Mouse (Mus musculus): ENCODE results near the gene Zmat5. TPM values are rescaled to one million over a fixed set of nuclear protein-coding genes. Genes with fewer than 3 reads are reported as not detected.

Zmat5 gene
- polyA plus RNA-seq, 1 experiment from 2014 or later = 51.7 TPM

- DNase-seq (ENCODE audit: low spot score) = no peak
- H3K27me3 ChIP-seq (replicated peaks; ENCODE audit: control insufficient read depth, insufficient read depth, low read length) = no peaks in the 10 kb centered on the region
Observed at GRCm38 (mm10) chr11:4716530-4717236, 12.2 kb downstream of the Zmat5 start.

DNA sequence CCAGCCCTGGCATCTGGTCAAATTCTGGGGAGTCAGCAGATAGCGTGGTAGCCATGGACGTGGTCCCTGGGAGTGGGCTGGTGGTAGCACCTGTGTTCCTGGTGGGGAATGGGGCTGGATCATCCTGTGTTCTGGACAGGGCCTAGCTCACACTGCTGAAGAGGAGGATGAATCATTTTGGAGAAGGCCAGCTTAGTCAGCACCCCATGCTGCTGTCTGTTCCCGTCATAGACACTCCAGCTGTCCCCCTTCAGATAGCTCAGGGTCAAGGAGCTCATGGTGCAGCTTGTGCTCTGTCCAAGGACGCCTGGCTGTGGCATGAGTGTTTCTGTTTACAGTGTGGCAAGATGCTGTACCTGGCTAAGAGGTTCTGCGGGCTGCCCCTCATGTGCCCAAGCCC, 14.1 kb downstream of the Zmat5 start:
- DNase-seq (ENCODE audit: low spot score) (no peak), ATAC-seq (ENCODE audit: low read depth) (no peak)
- WGBS = 85% methylated on average over 5 of the region's 5 CpGs
- Histone ChIP-seq H3K27me3 (replicated peaks; ENCODE audit: control insufficient read depth, insufficient read depth, low read length) (no peaks in the 10 kb centered on the region), H3K36me3 (ENCODE audit: control insufficient read depth, insufficient read depth, low read length) (peaks cover 8% of the 10 kb centered on the region; the same call in 1 of the 2 replicates), H3K9me3 (ENCODE audit: control insufficient read depth, low read length) (no peaks in the 10 kb centered on the region), H3K4me2 (ENCODE audit: low read depth, low read length) (no peak overlapping the region), H3K9ac (ENCODE audit: low read depth, low read length) (no peak overlapping the region), H3K4me3 (ENCODE audit: low read depth, low read length) (no peak overlapping the region), H3K27ac (replicated peaks; ENCODE audit: low read depth, low read length) (no peak overlapping the region), H3K4me1 (ENCODE audit: control insufficient read depth, insufficient read depth, low read length) (no peaks in the 10 kb centered on the region; the same call in 1 of the 2 replicates)

More at GRCm38 (mm10) chr11:4716530-4717236, 12.2 kb downstream of the Zmat5 start:
- Histone ChIP-seq H3K4me2 (ENCODE audit: low read depth, low read length) (no peak overlapping the region), H3K9ac (ENCODE audit: low read depth, low read length) (no peak overlapping the region), H3K4me1 (ENCODE audit: control insufficient read depth, insufficient read depth, low read length) (no peaks in the 10 kb centered on the region; the same call in 1 of the 2 replicates), H3K4me3 (ENCODE audit: low read depth, low read length) (no peak overlapping the region), H3K27ac (replicated peaks; ENCODE audit: low read depth, low read length) (no peak overlapping the region), H3K36me3 (ENCODE audit: control insufficient read depth, insufficient read depth, low read length) (no peaks in the 10 kb centered on the region), H3K9me3 (ENCODE audit: control insufficient read depth, low read length) (no peaks in the 10 kb centered on the region)
- 82% methylated on average over 5 of the region's 5 CpGs for WGBS
- ATAC-seq (ENCODE audit: low read depth) = no peak

DNA sequence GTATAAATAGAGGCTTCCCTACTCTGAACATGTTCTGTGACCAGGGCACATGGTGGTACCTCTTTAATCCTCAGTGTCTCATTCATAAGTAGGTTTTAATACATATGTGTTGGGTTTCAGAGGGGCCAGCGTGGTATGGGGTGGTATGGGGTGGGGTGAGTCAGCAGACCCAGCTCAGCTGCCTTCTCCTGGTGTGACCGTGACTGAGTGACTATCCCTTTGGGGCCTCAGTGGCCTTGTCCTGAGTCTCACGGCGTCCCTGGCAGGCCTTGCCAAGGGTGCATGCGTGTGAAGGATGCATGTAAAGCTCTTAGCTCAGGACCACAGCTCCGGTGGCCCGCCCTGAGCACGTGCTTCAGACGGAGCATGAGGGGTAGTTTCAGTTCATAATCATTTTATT, 15.5 kb downstream of the Zmat5 start:
- ATAC-seq (ENCODE audit: low read depth) (no peak), DNase-seq (ENCODE audit: low spot score) (no peak)
- H3K4me2 ChIP-seq (ENCODE audit: low read depth, low read length) = no peak overlapping the region
- H3K27me3 ChIP-seq (replicated peaks; ENCODE audit: control insufficient read depth, insufficient read depth, low read length) = no peaks in the 10 kb centered on the region
- H3K9ac ChIP-seq (ENCODE audit: low read depth, low read length) = no peak overlapping the region
- no peaks in the 10 kb centered on the region; the same call in 1 of the 2 replicates for H3K4me1 ChIP-seq (ENCODE audit: control insufficient read depth, insufficient read depth, low read length)
- no peak overlapping the region for H3K4me3 ChIP-seq (ENCODE audit: low read depth, low read length)
- no peak overlapping the region for H3K27ac ChIP-seq (replicated peaks; ENCODE audit: low read depth, low read length)
- 80% methylated on average over 9 of the region's 9 CpGs for WGBS
- H3K9me3 ChIP-seq (ENCODE audit: control insufficient read depth, low read length) = no peaks in the 10 kb centered on the region
- peaks cover 16% of the 10 kb centered on the region for H3K36me3 ChIP-seq (ENCODE audit: control insufficient read depth, insufficient read depth, low read length)

- DNase-seq (ENCODE audit: low spot score) = no peak
- peaks cover 16% of the 10 kb centered on the region for H3K36me3 ChIP-seq (ENCODE audit: control insufficient read depth, insufficient read depth, low read length)
- WGBS = 68% methylated on average over 11 of the region's 11 CpGs
- no peaks in the 10 kb centered on the region; the same call in 1 of the 2 replicates for H3K4me1 ChIP-seq (ENCODE audit: control insufficient read depth, insufficient read depth, low read length)
- H3K4me3 ChIP-seq (ENCODE audit: low read depth, low read length) = no peak overlapping the region
- no peak overlapping the region for H3K4me2 ChIP-seq (ENCODE audit: low read depth, low read length)
- no peaks in the 10 kb centered on the region for H3K27me3 ChIP-seq (replicated peaks; ENCODE audit: control insufficient read depth, insufficient read depth, low read length)
- no peak overlapping the region for H3K27ac ChIP-seq (replicated peaks; ENCODE audit: low read depth, low read length)
- H3K9ac ChIP-seq (ENCODE audit: low read depth, low read length) = no peak overlapping the region
- ATAC-seq (ENCODE audit: low read depth) = no peak
- H3K9me3 ChIP-seq (ENCODE audit: control insufficient read depth, low read length) = no peaks in the 10 kb centered on the region
Observed at GRCm38 (mm10) chr11:4720393-4720792, 15.9 kb downstream of the Zmat5 start.

- Histone ChIP-seq H3K4me1 (ENCODE audit: control insufficient read depth, insufficient read depth, low read length) (no peaks in the 10 kb centered on the region; the same call in 1 of the 2 replicates), H3K9me3 (ENCODE audit: control insufficient read depth, low read length) (no peaks in the 10 kb centered on the region), H3K36me3 (ENCODE audit: control insufficient read depth, insufficient read depth, low read length) (peaks cover 16% of the 10 kb centered on the region), H3K27ac (replicated peaks; ENCODE audit: low read depth, low read length) (no peak overlapping the region), H3K27me3 (replicated peaks; ENCODE audit: control insufficient read depth, insufficient read depth, low read length) (no peaks in the 10 kb centered on the region), H3K4me3 (ENCODE audit: low read depth, low read length) (no peak overlapping the region), H3K9ac (ENCODE audit: low read depth, low read length) (no peak overlapping the region), H3K4me2 (ENCODE audit: low read depth, low read length) (no peak overlapping the region)
- WGBS = 45% methylated on average over 7 of the region's 7 CpGs
- ATAC-seq (ENCODE audit: low read depth) = no peak
- no peak for DNase-seq (ENCODE audit: low spot score)
Observed at GRCm38 (mm10) chr11:4720900-4721580, 16.6 kb downstream of the Zmat5 start.

DNA sequence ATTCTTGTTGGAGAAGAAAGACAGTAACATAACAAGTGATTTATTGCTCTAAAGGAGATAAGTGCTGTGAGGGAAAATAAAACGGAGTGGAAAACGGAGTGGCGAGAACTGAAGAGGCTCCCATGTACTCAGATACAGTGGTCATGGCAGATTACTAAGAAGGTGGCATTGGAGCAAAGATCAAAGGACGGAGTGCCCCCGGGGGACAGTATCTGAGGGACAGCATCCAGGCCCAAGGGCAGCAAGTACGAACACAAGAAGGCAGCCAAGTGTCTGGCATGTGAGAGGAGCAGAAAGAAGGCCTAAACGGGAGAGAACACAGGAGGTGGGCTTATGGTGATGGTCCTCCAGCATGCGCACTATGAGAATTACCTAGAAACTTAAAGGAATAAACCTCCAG, 17.2 kb downstream of the Zmat5 start:
- Histone ChIP-seq H3K27ac (replicated peaks; ENCODE audit: low read depth, low read length) (no peak overlapping the region), H3K4me3 (ENCODE audit: low read depth, low read length) (no peak overlapping the region)
- WGBS = 85% methylated on average over 8 of the region's 8 CpGs

GRCm38 (mm10) chr11:4729603-4730002, 25.1 kb downstream of the Zmat5 start:
- ATAC-seq (ENCODE audit: low read depth) = peak; percentile 19; the same call in 1 of the 2 replicates
- 54% methylated on average over 10 of the region's 12 CpGs for WGBS

More for the DNA sequence above, 17.2 kb downstream of the Zmat5 start:
- Histone ChIP-seq H3K9ac (ENCODE audit: low read depth, low read length) (no peak overlapping the region), H3K4me2 (ENCODE audit: low read depth, low read length) (no peak overlapping the region), H3K27me3 (replicated peaks; ENCODE audit: control insufficient read depth, insufficient read depth, low read length) (no peaks in the 10 kb centered on the region), H3K9me3 (ENCODE audit: control insufficient read depth, low read length) (no peaks in the 10 kb centered on the region), H3K4me1 (ENCODE audit: control insufficient read depth, insufficient read depth, low read length) (no peaks in the 10 kb centered on the region; the same call in 1 of the 2 replicates), H3K36me3 (ENCODE audit: control insufficient read depth, insufficient read depth, low read length) (peaks cover 16% of the 10 kb centered on the region)
- DNase-seq (ENCODE audit: low spot score) = no peak
- ATAC-seq (ENCODE audit: low read depth) = no peak

DNA sequence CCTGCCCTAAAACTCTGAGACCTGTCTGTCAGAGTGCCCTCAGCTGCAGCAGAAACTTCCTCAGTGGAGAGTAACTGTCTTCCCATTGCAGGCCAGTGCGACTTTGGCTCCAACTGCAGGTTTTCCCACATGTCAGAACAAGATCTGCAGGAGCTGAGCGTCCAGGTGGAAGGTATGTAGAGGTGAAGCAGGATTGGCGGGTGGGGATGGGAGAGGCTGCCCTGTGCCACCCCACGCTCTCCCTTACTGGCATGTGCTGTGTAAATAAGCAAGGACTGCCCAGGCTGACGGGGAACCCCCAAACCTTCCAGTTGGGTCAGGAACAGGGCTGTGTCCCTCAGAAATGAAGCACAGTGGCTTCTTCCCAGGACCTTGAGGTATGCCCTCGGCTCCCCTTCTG, 25.6 kb downstream of the Zmat5 start:
- H3K4me1 ChIP-seq (ENCODE audit: control insufficient read depth, insufficient read depth, low read length) = no peaks in the 10 kb centered on the region
- DNase-seq (ENCODE audit: low spot score) (no peak), ATAC-seq (ENCODE audit: low read depth) (peak; percentile 30; the same call in 1 of the 2 replicates)
- 68% methylated on average over 6 of the region's 6 CpGs for WGBS
- H3K9me3 ChIP-seq (ENCODE audit: control insufficient read depth, low read length) = no peaks in the 10 kb centered on the region
- H3K27me3 ChIP-seq (replicated peaks; ENCODE audit: control insufficient read depth, insufficient read depth, low read length) = no peaks in the 10 kb centered on the region
- no peaks in the 10 kb centered on the region for H3K36me3 ChIP-seq (ENCODE audit: control insufficient read depth, insufficient read depth, low read length)
- H3K4me2 ChIP-seq (ENCODE audit: low read depth, low read length) = no peak overlapping the region
- H3K4me3 ChIP-seq (ENCODE audit: low read depth, low read length) = no peak overlapping the region
- no peak overlapping the region for H3K27ac ChIP-seq (replicated peaks; ENCODE audit: low read depth, low read length)
- 0 out of 2 replicates have a peak overlapping the region, but pooled peaks have one; percentile 19 for H3K9ac ChIP-seq (ENCODE audit: low read depth, low read length)

More at GRCm38 (mm10) chr11:4729603-4730002, 25.1 kb downstream of the Zmat5 start:
- Histone ChIP-seq H3K9me3 (ENCODE audit: control insufficient read depth, low read length) (no peaks in the 10 kb centered on the region), H3K36me3 (ENCODE audit: control insufficient read depth, insufficient read depth, low read length) (no peaks in the 10 kb centered on the region; the same call in 1 of the 2 replicates), H3K4me1 (ENCODE audit: control insufficient read depth, insufficient read depth, low read length) (no peaks in the 10 kb centered on the region), H3K4me2 (ENCODE audit: low read depth, low read length) (no peak overlapping the region), H3K27ac (replicated peaks; ENCODE audit: low read depth, low read length) (no peak overlapping the region), H3K9ac (ENCODE audit: low read depth, low read length) (0 out of 2 replicates have a peak overlapping the region, but pooled peaks have one; percentile 19), H3K27me3 (replicated peaks; ENCODE audit: control insufficient read depth, insufficient read depth, low read length) (no peaks in the 10 kb centered on the region), H3K4me3 (ENCODE audit: low read depth, low read length) (no peak overlapping the region)
- peak; percentile 70 for DNase-seq (ENCODE audit: low spot score)

Data from embryonic facial prominence, embryonic 14.5 days (tissue).